Mouse (Mus musculus) left cerebral cortex, adult 8-10 months (tissue): ENCODE measurements at regions not wholly inside any gene's neighbourhood (a gene's known extent, or its start where the extent isn't known, plus 50 kb on each side); places are given as distances from the start of the nearest gene placed in this dataset.

ENCODE experiments used
- DNase-seq, 2 experiments: peaks; one replicate each; pipeline ENCODE4 v3.0.0; 2022; ENCODE audit warnings: low spot score in 2 of 2

GRCm38 (mm10) chr15:103627085-103627484 is 62.2 kb upstream of the Glycam1 start:
- DNase-seq, result peak in 1 of 2 experiments; percentile 15
